Mouse (Mus musculus): Measurements from ENCODE around the gene Stxbp1.

Stxbp1 gene

GRCm38 (mm10) chr2:32846805-32847467, at the start of gene Stxbp1:
Gene Stxbp1, minus strand, starts transcription at chr2:32847245.
- DNase-seq (ENCODE audit: low spot score): peak; percentile 94

- DNase-seq (ENCODE audit: low spot score): no peak
Observed at GRCm38 (mm10) chr2:32896507-32897147, 49.6 kb upstream of the Stxbp1 start.

- no peak for DNase-seq (ENCODE audit: low spot score)
Observed at GRCm38 (mm10) chr2:32895606-32896106, 48.6 kb upstream of the Stxbp1 start.

GRCm38 (mm10) chr2:32894097-32894496, 47.1 kb upstream of the Stxbp1 start:
- no peak for DNase-seq (ENCODE audit: low spot score)

- DNase-seq (ENCODE audit: low spot score): no peak
Observed at GRCm38 (mm10) chr2:32892490-32892889, 45.4 kb upstream of the Stxbp1 start.

- no peak for DNase-seq (ENCODE audit: low spot score)
Observed at GRCm38 (mm10) chr2:32891278-32891677, 44.2 kb upstream of the Stxbp1 start.

- DNase-seq (ENCODE audit: low spot score): no peak
Observed at GRCm38 (mm10) chr2:32890280-32890679, 43.2 kb upstream of the Stxbp1 start.

- no peak for DNase-seq (ENCODE audit: low spot score)
Observed at GRCm38 (mm10) chr2:32888551-32888950, 41.5 kb upstream of the Stxbp1 start.

GRCm38 (mm10) chr2:32888029-32888428, 41.0 kb upstream of the Stxbp1 start:
- peak; percentile 39 for DNase-seq (ENCODE audit: low spot score)

- no peak for DNase-seq (ENCODE audit: low spot score)
Observed at GRCm38 (mm10) chr2:32884745-32885144, 37.7 kb upstream of the Stxbp1 start.

GRCm38 (mm10) chr2:32882283-32883043, 35.4 kb upstream of the Stxbp1 start:
- DNase-seq (ENCODE audit: low spot score): no peak

GRCm38 (mm10) chr2:32881723-32882122, 34.7 kb upstream of the Stxbp1 start:
- no peak for DNase-seq (ENCODE audit: low spot score)

- no peak for DNase-seq (ENCODE audit: low spot score)
Observed at GRCm38 (mm10) chr2:32881054-32881453, 34.0 kb upstream of the Stxbp1 start.

GRCm38 (mm10) chr2:32879593-32879992, 32.5 kb upstream of the Stxbp1 start:
- DNase-seq (ENCODE audit: low spot score): no peak

- DNase-seq (ENCODE audit: low spot score): no peak
Observed at GRCm38 (mm10) chr2:32878396-32878795, 31.4 kb upstream of the Stxbp1 start.

GRCm38 (mm10) chr2:32877761-32878393, 30.8 kb upstream of the Stxbp1 start:
- DNase-seq (ENCODE audit: low spot score): no peak

GRCm38 (mm10) chr2:32877303-32877702, 30.3 kb upstream of the Stxbp1 start:
- DNase-seq (ENCODE audit: low spot score): no peak

- peak; percentile 44 for DNase-seq (ENCODE audit: low spot score)
Observed at GRCm38 (mm10) chr2:32876490-32877302, 29.7 kb upstream of the Stxbp1 start.

- peak; percentile 94 for DNase-seq (ENCODE audit: low spot score)
Observed at GRCm38 (mm10) chr2:32875675-32876489, 28.8 kb upstream of the Stxbp1 start, which contains the start of gene Fam129b. Gene Fam129b, plus strand, starts transcription at chr2:32876114.

GRCm38 (mm10) chr2:32874951-32875674, 28.1 kb upstream of the Stxbp1 start:
- no peak for DNase-seq (ENCODE audit: low spot score)
